Mouse (Mus musculus) large intestine, adult 2 months (tissue): ENCODE measurements at regions not wholly inside any gene's neighbourhood (a gene's known extent, or its start where the extent isn't known, plus 50 kb on each side); places are given as distances from the start of the nearest gene placed in this dataset.

Source experiments
- DNase-seq: peaks from one replicate; pipeline ENCODE4 v3.0.0-alpha.2; 2012; ENCODE audit warnings: low read depth, low spot score
- WGBS: fragments of 180-500 bp; shearing (Covaris S2); methylation state at CpG from one replicate; pipeline ENCODE4 v1.1.7; 2018; 5-methylcytosine and 5-hydroxymethylcytosine counted together

DNA sequence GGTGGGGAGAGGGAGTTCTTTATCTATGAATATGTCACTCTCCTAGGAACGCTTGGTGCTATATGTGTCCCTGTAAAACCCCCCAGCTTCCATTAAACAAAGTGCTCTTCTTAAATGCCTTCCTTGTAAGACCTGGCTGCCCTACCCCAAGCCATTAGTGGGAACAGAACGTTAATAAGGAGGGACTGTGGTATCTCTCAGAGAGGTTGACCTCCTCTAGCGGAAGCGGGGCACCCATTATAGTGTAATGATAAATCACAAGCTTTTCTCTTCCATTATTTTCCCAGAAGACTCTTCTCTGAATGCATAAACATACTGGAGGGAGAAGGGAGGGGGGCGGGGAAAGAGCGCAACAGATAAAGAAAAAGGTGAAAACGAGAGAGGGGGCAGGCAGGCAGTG lies 455.3 kb downstream of the Nuf2 start:
- WGBS, result 74% methylated on average over 7 of the region's 7 CpGs
- no peak for DNase-seq

DNA sequence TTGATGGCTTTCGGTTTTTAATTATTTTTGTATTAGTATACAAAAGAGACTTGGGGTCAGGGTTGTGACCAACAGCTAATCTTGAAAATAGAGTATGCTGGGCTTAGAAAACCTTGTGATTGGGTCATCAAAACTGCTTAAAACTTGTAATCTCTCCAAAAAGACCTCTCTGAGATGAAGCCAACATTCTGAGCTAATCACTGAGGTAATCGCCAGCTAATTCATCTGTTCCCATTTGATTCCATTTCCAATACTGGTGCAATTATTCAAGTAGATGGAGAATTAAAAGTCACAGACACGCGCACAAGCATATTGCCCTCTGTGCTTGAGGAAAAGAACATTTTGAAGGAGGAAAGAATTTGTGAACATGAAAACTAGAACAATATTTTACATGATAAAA lies 459.9 kb downstream of the Nuf2 start:
- DNase-seq, result no peak
- 85% methylated on average over 4 of the region's 4 CpGs for WGBS

DNA sequence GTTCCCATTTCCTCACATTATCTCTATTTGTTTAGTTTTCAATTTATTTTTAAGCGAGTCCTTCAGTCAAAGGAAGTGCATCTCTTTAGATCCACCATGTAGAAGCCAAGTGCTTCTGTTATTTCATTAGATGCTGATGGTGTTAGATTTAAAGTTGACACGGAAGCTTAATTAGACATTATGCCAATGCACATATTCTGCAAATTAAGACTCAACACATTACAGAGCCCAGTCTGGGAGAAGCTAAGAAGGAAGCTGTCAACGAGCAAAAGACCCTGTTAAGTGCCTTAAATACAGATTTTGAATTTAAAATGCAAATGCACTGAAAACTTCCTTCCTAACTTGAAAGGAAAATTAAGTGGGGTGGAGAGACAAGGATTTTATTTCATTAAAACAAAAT lies 461.6 kb downstream of the Nuf2 start:
- WGBS, result 74% methylated on average over 3 of the region's 3 CpGs
- no peak for DNase-seq

DNA sequence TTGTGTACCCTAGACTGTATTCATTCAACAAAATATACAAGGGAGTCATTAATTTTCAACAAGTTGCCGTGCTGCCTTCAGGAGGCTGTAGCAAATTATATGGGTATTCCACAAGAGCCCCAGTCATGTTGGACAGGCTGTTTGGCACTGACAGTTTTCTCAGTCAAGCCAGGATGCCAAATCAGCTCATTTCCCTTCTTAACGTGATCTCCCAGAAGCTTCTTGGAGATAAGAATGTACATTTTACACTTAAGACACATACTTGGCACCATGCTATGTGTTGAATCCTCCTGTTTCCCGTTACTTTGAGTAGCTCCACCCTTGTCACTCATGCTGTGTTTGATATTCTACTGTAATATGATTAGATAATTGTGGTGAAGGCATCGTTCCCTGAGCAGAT lies 464.5 kb downstream of the Nuf2 start:
- 59% methylated on average over 4 of the region's 4 CpGs for WGBS
- DNase-seq, result no peak

DNA sequence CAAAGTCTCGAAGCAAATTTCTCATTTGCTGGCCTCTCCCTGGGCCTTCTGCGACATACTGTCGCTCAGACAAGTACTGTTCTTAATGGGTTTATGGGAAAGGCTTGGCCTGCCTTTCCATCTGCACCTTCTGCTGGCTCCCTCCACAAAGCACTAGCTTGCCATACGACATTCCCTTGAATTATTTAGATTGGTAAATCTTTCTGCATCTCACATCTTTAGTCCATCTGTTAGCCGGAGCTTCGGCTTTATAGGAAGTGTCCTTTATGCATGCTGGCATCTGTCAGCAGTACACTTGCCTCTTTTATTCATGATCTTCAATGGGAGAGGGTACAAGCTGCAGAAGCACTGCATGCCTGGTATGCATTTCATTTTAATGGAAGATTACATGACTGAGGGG lies 470.6 kb downstream of the Nuf2 start:
- DNase-seq, result no peak
- 80% methylated on average over 6 of the region's 6 CpGs for WGBS

DNA sequence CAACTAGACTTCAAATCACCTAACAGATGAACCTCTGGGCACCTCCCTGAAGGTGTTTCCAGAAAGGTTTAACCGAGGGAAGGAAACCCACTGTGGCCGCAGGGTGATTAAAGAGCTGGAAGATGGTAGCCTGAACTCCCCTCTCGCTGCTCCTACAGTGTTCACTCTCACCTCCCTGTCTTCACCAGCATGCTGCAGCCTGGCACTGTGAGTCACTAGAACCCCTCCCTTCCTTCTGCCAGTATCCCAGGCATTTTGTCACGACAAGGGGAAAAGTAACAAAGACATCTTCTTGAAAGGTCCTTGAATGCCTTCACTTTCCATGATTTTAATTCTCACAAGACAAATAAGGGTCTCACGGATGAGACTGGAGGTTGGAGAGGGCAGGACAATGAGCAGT lies 471.1 kb downstream of the Nuf2 start:
- DNase-seq, result no peak
- 83% methylated on average over 5 of the region's 5 CpGs for WGBS

DNA sequence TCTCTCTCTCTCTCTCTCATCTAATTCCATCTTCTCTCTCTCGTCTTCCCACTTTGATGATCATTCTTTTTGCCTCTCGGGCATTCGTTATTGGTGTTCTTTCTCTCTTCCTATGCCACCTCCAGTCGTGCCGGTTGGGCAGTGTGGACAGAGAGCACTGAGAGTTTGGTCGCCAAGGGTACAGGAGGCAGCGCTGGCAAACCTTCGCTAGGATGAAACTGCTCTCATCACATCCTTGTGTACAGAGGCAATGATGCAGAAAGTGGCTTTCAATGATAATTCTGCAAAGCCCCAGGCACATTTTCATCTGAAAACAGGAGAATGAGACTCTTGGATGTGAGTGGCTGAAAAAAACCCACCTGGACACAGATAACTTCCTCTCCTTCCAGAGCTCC lies 479.4 kb downstream of the Nuf2 start:
- no peak for DNase-seq
- WGBS, result 77% methylated on average over 8 of the region's 8 CpGs

DNA sequence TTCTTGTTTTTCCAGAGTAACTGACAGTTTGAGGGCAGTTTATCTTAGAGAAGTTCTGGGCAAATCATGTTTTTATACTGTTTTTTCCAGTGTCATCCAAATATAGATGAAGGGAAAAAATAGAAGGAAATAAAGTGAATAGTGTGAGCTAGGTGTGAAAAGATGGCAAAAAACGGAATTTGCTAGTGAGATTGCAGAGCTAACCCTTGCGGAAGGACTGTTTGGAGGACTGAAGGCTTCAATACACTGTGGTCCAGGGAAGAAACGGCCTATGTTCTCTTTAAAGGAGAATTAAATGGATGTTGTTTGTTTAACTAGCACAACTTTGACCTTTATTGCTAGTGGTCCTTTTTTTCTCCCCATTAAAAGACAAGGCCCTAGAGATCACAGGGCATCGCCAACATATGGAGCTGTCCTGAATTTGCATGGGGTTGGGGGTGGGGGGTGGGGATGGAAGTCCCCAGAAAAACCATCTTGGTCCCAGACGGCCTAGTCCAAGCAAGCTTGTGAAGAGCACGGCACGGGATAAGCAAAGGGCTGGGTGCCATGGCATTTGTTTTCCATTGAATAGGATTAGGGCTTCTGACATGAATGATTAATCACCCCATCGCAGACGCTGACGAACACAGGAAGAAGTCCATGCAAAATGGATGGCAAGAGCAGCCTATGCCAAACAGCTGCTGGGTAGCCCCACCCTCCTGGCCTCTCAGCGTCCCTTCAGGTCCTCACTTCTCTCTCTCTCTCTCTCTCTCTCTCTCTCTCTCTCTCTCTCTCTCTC lies 480.0 kb downstream of the Nuf2 start:
- WGBS, result 42% methylated on average over 11 of the region's 11 CpGs
- no peak for DNase-seq

DNA sequence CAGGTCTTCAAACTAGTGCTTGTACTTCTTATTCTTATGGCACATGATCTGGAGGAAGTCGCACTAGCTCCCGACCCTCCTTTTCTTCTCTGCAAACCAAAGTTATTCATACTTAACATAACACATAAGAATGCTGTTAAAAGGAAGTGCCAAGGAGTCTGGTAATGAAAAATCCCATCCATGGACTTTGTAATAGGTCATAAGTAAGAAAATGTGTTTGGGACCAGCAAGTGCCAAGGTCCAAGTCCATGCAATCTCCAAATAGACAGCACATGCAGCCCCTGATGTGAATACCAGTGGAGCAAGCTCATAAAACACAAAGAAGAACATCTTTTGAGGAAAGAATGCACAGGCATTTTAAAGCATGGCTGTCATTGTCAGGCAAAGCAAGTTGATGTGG lies 481.4 kb downstream of the Nuf2 start:
- DNase-seq, result no peak
- 86% methylated on average over 2 of the region's 2 CpGs for WGBS

DNA sequence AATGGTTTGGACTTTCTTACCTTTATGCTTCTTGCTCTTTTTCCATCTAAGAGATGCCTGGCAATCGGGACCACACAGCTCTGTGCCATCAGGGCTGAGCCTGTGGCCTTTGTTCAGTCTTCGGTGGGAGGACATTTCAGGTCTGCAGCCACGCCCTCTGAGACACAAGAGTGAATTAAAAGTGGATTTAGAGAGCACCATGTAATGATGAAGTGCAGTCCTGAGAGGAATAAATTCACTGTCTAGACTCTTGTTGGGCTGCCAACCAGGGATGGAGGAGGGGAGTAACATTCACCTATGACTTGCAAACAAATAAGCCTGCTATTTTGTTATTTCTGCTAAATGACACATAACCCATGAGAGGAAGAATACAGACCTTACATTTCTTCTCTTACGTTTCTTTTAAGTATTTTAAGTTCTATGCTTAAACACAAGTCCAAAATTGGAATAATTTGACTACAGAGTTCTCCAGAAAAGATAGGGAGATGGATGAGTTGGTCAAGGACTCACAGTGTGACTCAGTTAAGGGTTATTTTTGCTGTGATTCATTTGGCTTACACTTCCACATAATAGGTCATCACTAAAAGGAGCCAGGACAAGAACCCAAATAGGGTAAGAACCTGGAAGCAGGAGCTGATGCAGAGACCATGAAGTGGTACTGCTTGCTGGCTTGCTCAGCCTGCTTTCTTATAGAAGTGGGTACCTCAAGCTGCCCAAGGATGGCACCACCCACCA lies 484.3 kb downstream of the Nuf2 start:
- WGBS, result 56% methylated on average over 4 of the region's 4 CpGs
- DNase-seq, result no peak

DNA sequence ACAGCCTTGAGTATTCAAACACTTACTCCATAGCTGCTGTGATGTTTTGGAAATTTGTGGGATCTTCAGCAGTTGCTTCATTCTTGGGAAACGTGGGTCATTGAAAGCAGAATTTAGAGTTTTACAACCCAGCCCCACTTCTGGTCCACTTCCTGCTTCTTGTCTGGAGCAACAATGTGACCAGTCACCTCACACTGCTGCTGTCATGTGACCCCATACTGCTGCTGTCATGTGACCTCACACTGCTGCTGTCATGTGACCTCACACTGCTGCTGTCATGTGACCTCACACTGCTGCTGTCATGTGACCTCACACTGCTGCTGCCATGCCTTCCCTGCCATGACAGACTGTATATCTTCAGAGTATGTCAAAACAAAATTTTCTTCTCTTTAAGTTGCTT lies 497.7 kb downstream of the Nuf2 start:
- no peak for DNase-seq
- 26% methylated on average over 1 of the region's 1 CpGs for WGBS

DNA sequence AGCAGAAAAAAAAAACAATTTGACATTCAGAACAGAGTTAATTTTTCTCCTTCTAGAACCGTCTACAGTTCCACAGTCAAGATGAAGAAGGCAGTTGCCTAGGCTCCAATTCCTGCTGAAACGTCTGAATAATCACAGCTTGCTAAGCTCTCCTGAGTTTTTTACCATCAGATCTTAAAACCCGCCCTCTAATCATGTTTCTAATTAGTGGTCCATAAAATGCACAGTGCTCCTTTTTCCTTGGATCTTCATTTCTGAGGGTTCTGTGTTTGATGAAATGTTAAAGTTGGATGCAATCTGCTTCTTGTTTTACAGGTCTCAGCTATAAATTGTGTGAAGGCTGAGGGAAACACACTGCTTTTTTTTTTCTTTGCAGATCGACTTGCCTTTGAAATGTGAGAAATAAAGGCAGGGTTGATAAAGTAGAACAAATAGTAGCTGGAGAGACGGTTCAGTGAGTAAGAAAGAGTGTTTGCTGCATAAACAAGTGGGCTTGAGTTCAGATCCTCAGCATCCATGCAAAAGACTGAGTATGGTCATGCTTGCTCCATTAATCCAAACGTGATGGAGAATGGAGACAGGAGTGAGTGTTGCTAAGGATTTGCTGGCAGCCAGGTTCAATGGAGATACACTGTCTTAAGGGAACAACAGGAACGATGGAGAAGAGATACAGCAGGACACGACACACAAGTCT lies 499.3 kb downstream of the Nuf2 start:
- DNase-seq, result no peak
- 53% methylated on average over 8 of the region's 8 CpGs for WGBS

DNA sequence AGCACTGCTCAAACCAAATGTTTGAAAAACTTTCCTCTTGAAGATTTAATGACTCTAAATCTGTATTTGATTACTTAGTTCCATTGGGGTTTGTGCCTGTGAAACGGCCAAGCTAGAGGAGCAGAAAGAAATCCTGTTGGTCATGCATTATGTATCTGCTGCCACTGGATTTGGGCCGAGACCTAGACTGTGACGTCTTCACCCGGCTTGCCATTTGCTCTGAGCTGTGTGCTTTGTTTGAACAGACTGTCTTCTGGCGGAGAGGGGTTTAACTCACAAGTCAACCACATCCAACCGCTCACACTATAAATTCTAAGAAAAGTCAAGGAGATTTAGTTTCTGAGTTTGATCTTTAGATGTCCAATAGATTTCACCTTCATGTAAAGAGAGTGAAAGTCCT lies 503.6 kb downstream of the Nuf2 start:
- DNase-seq, result no peak
- 47% methylated on average over 6 of the region's 6 CpGs for WGBS

DNA sequence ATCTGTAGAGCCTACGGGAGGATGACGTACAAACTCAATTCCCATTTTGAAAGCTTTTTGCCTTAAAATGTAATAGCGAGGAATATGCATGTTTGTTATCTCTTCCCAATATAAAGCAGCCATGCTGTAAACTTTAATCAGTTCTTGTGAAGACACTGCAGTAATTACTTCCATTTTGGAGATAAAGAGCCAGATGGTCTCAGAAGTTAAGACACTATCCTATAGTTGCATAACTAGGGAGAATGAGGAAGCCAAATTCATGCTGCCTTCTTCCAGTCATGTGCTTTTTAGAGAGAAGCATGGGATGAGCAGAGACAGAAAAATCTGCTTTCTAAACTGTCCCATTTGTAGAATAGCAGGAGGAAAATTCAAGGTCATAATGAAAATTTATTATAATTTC lies 504.0 kb downstream of the Nuf2 start:
- DNase-seq, result no peak
- WGBS, result 86% methylated on average over 3 of the region's 3 CpGs

DNA sequence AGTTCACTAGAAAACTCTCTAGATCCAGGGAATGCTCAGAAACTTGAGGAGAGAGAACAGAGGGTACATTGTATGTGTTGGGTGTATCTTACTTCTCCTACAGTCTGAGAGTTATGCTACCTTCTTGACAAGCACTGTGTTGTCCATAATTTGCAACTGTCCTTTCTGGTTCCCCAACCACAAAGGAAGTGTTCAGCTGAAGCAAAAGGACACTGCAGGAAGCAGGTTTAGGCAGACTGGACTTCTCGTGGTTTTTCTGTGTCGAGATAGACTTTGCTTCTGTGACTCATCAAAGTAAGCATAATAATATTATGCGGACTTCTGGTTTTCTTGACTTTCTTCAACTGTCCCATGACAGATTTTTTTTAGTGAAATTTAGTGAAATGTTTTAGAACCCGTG lies 506.7 kb downstream of the Nuf2 start:
- DNase-seq, result no peak
- WGBS, result 47% methylated on average over 4 of the region's 4 CpGs

DNA sequence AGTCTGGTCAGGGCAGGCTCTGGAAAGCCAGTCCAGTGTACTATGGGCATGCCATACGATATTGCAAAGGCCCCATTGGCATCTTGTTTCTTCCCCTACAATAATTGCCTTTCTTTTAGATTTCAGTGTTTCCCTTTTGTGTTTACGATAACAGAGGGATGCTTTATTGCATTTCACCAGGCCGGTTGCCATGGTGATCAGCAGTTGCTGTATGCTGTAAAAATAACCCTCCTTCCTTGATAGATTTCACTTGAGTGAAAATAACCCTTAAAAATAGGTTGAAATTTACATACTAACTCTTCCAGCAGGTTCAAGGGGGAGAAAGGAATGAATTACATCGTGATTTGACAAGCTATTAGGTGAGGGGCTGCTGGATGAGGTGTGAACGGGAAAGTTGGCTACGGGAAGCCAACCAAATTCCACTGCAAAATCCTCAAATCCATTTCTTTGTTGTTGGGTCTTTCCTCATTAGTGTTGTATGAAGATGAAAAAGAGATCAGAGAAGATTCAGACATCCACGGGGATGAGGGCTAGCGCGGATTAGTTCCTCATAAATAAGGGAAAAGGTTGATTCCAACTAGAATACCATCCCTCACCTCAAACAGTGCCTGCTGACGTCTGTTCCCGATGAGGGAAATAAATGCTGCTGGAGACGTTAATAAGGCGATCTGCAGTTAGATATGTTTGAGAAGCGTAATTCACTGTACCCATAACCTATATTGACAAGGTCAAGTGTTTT lies 539.6 kb downstream of the Nuf2 start:
- no peak for DNase-seq
- WGBS, result 79% methylated on average over 14 of the region's 14 CpGs

DNA sequence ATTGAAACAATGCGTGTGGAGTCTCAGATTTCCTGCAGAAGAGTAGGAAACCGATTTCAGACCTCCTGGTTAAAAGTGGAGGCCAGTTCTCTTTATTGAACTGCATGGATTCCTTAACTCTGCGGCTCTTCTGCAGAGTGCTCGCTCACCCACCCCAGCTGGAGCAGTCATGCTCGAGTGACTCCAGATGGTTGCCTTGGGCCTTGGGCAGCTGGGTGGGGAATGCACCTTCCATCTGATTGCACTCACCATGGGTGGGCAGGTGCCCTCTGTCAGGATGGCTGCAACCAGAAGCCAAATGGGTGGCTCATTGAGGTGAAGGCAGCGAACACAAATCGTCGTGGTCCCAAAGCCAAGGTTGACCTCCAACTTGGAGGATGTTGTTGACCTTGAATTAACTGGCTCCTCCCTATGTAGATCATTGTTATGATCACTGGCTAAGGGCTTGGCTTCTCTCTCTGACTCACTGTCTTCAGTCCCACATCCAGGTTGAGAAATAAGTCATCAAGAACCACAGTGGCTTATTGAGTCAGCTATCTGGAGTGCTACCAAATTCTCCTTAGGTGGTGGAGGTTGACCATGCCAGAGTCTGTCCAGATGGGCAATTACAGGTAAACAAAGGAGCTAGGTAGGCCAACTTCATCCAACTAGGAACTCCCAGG lies 543.1 kb upstream of the Pbx1 start:
- 75% methylated on average over 8 of the region's 8 CpGs for WGBS
- DNase-seq, result no peak

DNA sequence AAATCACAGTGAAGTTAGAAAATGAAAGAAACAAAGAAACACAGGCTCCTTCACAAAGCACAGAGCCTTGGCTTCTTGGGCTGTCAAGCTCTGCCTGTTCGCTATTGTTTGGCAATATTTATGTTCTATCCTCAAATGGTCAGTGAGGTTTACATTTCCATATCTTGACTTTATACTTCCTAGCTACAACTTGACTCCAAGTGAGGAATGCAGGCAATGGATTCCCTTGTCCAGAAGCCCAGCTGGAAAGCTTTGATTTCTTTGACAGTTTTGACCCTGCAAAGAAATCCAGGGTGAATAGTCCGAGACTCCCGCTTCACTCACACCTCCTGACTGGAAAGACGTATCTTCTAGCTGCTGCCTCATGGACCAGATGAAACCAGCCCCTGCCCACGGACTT lies 537.3 kb upstream of the Pbx1 start:
- 74% methylated on average over 5 of the region's 5 CpGs for WGBS
- no peak for DNase-seq

DNA sequence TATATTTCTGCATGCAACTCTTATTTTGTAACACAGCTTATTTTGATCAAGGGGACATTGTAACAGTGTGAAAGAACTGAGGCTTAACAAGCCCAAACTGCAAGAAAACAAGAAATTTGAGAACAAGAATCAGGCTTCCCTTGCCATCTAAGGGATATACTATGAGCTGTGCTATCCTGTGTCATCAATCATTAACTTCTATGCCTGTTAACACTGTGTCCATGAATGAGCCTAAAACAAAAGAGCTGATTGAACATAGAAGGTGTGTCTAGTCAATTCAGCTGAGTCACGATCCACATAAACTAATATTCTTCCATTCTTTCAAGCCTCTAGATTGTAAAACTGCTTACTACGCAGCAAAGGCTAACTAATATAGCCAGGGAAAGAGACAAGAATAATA lies 535.3 kb upstream of the Pbx1 start:
- WGBS, result 38% methylated on average over 2 of the region's 2 CpGs
- peak; percentile 40 for DNase-seq

DNA sequence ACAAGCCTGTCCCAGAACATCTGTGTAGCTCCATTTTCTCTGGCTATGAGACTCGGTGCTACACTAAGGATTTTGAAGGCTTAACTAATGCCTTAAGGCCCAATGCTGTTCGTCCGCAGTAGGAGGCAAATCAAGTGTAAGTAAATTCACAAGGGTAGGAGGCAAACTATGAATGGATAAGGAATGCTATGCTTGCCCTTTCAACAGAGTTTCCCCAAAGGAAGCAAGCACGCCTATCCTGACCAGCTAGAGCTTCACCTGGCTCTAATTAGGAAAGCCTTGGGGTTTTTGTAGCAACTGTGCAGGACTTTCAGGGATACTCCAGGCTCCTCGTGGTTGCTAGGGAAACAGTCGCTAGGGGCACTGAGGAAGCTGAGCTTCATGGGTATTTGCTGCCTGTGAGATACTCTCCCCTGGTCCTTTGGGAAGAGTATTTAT lies 532.4 kb upstream of the Pbx1 start:
- no peak for DNase-seq
- WGBS, result 89% methylated on average over 6 of the region's 6 CpGs
